Mouse (Mus musculus) neutrophil, adult 5-6 weeks (primary cell): ENCODE measurements around the gene B3galnt1. TPM values are rescaled to one million over a fixed set of nuclear protein-coding genes. Genes with fewer than 3 reads are reported as not detected.

Experiments
- ATAC-seq: fragments of 151-379, 151-347 bp; 2 replicates; pipeline ENCODE4 v1.8.0; 2017; ENCODE audit warnings: mild to moderate bottlenecking, moderate TSS enrichment; ENCODE audit not compliant: insufficient number of reproducible peaks, poor library complexity, low FRiP score, severe bottlenecking; ENCODE audit errors: extremely low read depth
- total RNA-seq: library from RNA; stranded (forward); fragments of 200-1000 nt; gene quantifications from 2 replicates; pipeline ENCODE4 v1.2.3, GENCODE M21; 2017

The B3galnt1 gene
- total RNA-seq, 1 experiment from 2014 or later, result not detected

DNA sequence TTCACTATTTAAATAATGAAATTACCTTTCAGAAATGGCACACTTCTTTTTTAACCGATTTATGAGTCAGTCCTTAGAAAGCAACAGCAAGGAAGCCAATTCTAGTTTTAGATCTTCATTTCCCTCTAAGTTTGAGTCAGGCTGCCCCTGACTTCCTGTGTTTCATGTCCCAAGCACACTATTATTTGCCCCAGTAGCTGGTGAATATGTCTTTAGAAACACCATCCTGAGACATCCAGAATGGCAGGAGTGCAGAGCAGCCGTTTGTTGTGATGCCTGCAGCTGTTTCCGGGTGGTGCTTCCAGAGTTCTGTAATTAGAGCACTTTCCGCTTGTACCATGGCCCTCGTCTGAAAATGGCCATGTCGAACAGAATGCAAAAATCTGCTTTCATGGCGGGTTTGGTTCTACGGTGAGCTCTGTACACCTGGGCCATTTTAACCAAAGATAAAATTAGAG, 73.7 kb downstream of the B3galnt1 start:
- ATAC-seq, result no peak

DNA sequence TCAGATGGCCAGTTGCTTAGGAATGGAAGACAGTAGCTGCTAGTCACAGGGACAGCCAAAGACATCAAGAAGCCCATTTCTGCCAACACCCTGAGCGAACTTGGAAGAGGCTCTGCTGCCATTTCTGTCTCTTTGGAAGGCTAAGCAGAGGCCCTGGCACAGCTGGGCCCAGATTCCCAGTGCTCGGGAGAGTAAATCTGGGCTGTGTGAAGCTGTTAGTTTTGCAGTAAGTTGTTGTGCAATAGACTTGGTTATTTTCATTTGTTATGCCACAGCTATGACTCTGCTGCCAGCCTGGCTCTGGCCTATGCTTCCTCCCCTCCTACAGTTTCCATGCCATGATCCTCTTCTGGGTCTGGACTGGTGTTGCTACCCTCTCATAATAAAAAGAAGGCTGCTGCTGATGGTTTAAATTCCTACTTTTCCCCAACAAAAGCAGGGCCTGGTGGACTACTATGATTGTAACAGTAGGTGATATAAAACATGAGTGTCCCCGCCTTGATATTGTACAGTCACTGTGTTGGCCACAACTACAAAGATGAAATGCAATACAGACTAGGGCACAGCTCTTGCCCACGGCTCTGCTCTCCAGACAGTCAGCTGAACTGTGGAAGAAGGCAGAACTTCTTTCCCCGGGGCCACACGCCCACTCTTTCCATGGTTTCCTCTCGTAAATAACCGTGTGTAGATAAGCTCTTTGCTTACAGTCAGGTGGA, 74.2 kb downstream of the B3galnt1 start:
- ATAC-seq, result no peak

Other genes with a start within 250 kb of the B3galnt1 start
- 43.2 and 59.4 TPM in 2 replicates for gene Nmd3, start 123.0 kb upstream of the B3galnt1 start, total RNA-seq